Mouse (Mus musculus): ENCODE results near the gene Nbea.
"Not testable (repeated sequence)": the region's sequence is repeated elsewhere in the genome, so short reads cannot be mapped to it uniquely, and the experiment has no call there.

Gene Nbea

GRCm38 (mm10) chr3:56039494-56039893 is 144.0 kb downstream of the Nbea start:
- no peak for DNase-seq (ENCODE audit: low spot score in 2 of 2)

- no peak for DNase-seq (ENCODE audit: low spot score in 2 of 2)
These were observed 148.9 kb downstream of the Nbea start for GRCm38 (mm10) chr3:56034596-56034995.

- DNase-seq (ENCODE audit: low spot score in 2 of 2): no peak
These were observed 165.0 kb downstream of the Nbea start for GRCm38 (mm10) chr3:56018494-56018893.

- no peak for DNase-seq (ENCODE audit: low spot score in 2 of 2)
These were observed 172.4 kb downstream of the Nbea start for GRCm38 (mm10) chr3:56011132-56011531.

DNA sequence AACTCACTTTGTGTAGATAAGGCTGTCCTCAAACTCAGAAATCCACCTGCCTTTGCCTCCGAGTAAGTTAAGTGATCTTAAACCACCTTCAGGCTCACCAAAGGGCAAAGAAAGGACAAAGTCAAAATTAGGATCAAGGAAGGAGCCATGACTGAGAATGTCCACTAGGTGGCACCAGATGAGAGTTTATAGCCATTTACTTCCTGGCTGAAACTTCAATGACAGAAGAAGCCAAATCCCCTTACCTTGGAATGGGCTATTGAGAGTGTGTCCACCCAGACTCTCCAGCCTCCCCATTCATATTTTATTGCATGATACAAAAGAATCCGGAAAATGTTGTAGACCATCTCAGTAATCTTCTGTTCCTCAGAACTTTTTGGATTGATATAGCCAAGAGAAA is 175.5 kb downstream of the Nbea start:
- DNase-seq (ENCODE audit: low spot score in 2 of 2): peak; percentile 10

DNA sequence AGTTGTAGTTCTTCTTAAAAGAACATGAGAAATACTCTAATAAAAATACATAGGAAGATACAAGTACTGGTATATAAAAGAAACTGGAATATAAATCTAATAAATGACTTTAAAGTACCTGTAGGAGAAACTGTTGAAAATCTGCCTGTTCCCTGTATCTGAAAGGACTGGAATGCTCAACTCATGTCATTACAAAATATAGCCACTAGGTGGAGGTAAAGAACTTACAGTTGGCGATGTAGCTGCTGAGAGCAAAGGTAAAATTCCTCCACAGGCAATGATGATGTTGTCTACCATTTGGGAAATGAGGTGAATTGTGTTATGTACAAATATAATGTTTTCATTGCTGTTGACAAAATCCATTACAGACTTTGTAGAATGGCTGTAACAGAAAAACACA is 183.2 kb downstream of the Nbea start:
- DNase-seq (ENCODE audit: low spot score in 2 of 2): no peak

- no peak for DNase-seq (ENCODE audit: low spot score in 2 of 2)
These were observed 205.1 kb downstream of the Nbea start for GRCm38 (mm10) chr3:55978361-55978760.

DNA sequence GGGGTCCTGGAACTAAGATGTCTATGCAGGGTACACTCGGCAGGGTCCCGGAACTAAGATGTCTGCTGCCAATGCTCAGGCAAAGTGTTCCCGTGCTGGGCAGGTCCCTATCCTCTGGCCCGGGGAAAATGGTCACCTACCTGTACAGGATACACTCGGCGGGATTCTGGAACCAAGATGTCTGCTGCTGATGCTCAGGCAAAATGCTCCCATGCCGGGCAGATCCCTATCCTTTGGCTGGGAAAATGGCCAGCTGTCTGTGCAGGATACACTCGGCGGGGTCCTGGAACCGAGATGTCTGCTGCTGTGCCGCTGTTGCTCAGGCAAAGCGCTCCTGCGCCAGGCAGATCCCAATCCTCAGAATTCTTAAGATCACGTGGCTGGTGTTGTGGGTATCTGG is 206.5 kb downstream of the Nbea start:
- not testable (repeated sequence) for DNase-seq (ENCODE audit: low spot score in 2 of 2)

- DNase-seq (ENCODE audit: low spot score in 2 of 2): no peak
These were observed 217.8 kb downstream of the Nbea start for GRCm38 (mm10) chr3:55965723-55966156.

DNA sequence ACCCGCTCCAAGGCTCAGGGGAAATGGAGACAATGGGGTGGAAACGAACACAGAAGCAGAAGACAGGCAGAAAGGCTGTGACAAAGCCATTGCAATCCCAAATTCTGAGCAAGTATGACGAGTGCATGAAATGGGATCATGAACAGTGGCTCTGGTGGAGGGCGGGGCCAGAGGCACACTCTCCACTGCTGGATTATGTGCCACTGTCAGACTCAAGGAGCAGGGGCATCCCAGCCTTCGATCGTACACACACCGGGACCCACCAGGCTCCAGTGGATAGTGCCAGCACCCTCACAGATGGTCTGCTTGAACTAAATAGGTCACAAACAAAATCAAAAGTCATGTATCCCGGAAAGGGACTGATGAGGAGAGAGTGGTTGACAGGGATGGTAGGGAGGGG is 220.5 kb downstream of the Nbea start:
- no peak for DNase-seq (ENCODE audit: low spot score in 2 of 2)

DNA sequence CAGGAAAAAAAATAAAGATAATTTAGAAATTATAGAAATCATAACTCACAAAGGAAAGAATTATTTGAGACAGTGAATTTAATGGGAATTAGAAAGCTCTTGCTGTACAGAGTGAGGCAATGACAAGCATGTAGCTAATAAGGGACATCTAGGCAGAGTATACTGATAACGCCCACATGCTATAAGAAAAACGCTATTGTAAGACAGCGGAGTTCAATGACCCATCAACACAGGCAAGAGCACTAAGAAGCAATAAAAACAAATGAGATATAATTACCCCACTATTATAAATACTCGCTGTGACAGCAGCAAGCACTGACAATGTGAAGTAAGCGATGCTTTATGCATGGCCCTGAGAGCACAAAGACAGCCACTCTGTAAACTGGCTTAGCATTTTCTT is 233.5 kb downstream of the Nbea start:
- DNase-seq (ENCODE audit: low spot score in 2 of 2): no peak

- no peak for DNase-seq (ENCODE audit: low spot score in 2 of 2)
These were observed 234.4 kb downstream of the Nbea start for GRCm38 (mm10) chr3:55949148-55949547.

GRCm38 (mm10) chr3:55927343-55927742 is 256.2 kb downstream of the Nbea start:
- no peak for DNase-seq (ENCODE audit: low spot score in 2 of 2)

DNA sequence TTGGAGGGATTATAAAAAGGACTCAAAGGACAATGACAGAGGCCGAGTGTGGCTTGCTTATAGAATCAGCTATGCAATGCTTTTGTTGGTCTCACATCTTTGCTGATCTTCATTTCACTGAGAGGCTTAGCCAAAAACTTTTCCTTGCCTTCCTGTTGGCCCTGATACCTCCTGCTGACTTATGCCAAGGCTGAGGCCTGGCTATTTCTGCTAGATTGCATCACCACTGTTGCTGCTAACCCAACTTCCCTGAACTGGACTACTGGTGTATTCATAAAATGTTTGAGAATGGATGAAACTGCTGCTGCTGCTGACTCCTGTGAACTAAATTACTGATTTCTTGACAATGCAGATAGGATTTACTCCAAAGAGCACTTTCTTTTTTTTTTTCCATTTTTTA is 274.2 kb downstream of the Nbea start:
- no peak for DNase-seq (ENCODE audit: low spot score in 2 of 2)

GRCm38 (mm10) chr3:55890574-55890973 is 292.9 kb downstream of the Nbea start:
- DNase-seq (ENCODE audit: low spot score in 2 of 2): no peak

- DNase-seq (ENCODE audit: low spot score in 2 of 2): no peak
These were observed 294.3 kb downstream of the Nbea start for GRCm38 (mm10) chr3:55889227-55889626.

DNA sequence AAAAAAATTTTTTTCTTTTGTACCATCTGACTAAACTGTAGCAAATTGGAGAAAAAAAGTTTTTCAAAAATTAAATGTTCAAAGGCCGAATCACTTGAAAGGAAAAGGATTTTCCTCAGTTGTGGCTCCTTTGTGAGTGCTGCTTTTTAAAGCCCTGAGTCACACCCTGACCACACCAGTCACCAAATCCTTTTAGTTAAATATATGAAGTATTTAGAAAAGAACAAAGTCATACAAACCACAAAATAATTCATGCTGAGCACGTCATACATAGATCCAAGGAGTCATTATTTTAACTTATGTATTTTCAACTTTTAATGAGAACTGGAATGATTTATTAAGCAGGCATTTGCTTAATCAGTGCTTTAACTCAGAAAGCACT is 295.7 kb downstream of the Nbea start:
- no peak for DNase-seq (ENCODE audit: low spot score in 2 of 2)

GRCm38 (mm10) chr3:55887193-55887828 is 296.2 kb downstream of the Nbea start:
- peak in 1 of 2 experiments; percentile 1 for DNase-seq (ENCODE audit: low spot score in 2 of 2)

DNA sequence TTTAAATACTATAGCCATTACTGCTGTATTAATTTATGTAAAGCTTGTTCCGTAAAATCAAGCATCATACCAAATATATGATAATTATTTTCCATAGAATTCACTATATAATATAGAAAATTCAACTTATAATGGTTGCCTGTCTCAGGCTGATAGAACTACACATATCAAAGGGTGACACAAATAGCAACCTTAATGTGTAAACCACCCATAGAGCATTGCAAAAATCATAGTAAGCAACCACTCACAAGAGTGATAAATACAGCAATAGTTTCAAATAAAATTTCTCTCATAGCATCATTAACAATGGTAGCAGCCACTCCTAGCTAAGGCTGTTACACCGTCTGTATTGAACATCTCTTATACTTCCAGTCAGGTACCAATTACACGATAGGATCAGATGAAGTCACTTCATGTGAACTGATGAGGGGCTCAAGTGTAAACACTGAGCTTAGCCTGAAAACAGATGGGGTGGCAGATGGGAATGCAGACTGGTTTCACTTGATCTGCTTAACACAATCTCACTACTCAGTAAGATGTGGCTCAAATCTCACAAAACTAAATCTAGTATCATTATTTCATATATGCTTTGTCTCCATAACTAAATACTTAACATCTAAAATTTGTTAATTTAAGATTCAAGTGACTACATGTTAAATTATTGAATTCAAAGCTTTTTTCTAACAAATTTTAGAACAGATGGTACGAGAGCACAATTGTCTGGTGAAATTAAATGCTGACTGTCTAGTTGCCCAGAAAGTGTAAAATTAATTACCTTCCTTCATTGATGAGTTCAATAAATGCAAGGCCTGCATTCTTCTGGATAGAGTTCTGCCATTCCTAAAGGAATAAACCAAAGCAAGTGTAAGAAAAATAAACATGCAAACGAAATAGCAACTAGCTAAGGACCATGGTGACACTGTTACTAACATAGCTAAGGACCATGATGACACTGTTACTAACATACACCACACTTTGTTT is 310.3 kb downstream of the Nbea start:
- DNase-seq (ENCODE audit: low spot score in 2 of 2): no peak

DNA sequence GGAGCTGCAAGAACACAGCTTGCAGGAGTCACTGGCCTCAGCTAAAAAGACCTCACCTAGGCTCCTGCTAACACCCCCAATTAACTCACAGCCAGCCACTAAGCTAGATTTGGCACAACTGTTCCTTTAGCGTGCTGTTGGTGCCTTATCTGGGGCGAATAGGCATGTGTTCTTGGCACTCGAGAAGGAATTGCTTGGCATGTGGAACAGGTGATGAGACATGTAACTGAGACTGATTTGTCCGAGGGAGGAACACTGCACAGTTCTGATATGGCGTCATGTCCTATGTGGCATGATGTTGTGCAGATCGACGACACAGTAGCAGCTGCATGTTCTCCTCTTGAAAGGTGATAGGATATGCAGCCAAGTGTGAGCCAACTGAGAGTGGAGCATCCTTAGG is 331.0 kb downstream of the Nbea start:
- DNase-seq (ENCODE audit: low spot score in 2 of 2): no peak

DNA sequence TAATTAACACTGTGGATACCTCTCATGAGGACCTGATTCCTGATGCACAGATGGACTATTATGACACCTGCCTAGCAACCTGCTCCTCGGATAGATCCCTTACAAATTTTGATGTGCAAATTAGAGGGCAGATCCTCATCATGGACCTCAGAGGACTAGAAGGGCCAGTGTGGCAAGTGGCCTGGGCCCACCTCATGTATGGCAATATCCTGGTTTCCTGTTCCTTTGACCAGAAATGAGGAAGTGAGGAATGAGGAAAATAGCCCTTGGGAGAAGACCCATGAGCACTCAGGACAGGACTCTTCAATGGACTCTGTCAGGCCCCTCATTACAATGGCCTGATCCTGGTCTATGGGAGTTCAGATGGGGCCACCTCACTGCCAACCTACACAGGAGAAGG is 336.4 kb downstream of the Nbea start:
- no peak for DNase-seq (ENCODE audit: low spot score in 2 of 2)

- DNase-seq (ENCODE audit: low spot score in 2 of 2): no peak
These were observed 346.3 kb downstream of the Nbea start for GRCm38 (mm10) chr3:55837188-55837587.

- DNase-seq (ENCODE audit: low spot score in 2 of 2): no peak
These were observed 348.3 kb downstream of the Nbea start for GRCm38 (mm10) chr3:55835207-55835606.

Data from urinary bladder, postnatal 36 days (tissue).